Mouse (Mus musculus) cortical plate, adult 2 months (tissue): ENCODE results near the gene Inpp5a. TPM values are rescaled to one million over a fixed set of nuclear protein-coding genes. Genes with fewer than 3 reads are reported as not detected.

Source experiments
- H3K27ac ChIP-seq: fragments of 200-500 bp; 2 replicates; pipeline ENCODE4 v1.5.1; 2012; ENCODE audit warnings: low read length, control low read depth, inconsistent platforms; ENCODE audit not compliant: insufficient read depth
- H3K4me1 ChIP-seq: fragments of 200-500 bp; 2 replicates; pipeline ENCODE4 v1.6.1; 2011; ENCODE audit warnings: low read length; ENCODE audit not compliant: control insufficient read depth, insufficient read depth
- H3K4me3 ChIP-seq: fragments of 200-500 bp; 2 replicates; pipeline ENCODE4 v1.5.1; 2011; ENCODE audit warnings: mild to moderate bottlenecking, low read length, control low read depth; ENCODE audit not compliant: insufficient read depth
- CTCF ChIP-seq: fragments of 200-500 bp; IDR thresholded peaks from 2 replicates; pipeline ENCODE4 v1.5.1; 2011; ENCODE audit warnings: mild to moderate bottlenecking, control low read depth, low read length; ENCODE audit not compliant: insufficient read depth; ENCODE audit errors: extremely low read depth
- POLR2A ChIP-seq: fragments of 200-500 bp; IDR thresholded peaks from 2 replicates; pipeline ENCODE4 v1.6.1; 2011; ENCODE audit warnings: mild to moderate bottlenecking, low read length, control low read depth; ENCODE audit not compliant: insufficient read depth; ENCODE audit errors: extremely low read depth
- polyA plus RNA-seq: library from polyadenylated mRNA; depleted of rRNA; stranded (reverse); fragments of >200 nt; gene quantifications from 2 replicates; pipeline ENCODE4 v1.2.3, GENCODE M21; 2012; rRNA removed

Gene Inpp5a
- 23.8 and 27.8 TPM in 2 replicates for polyA plus RNA-seq

DNA sequence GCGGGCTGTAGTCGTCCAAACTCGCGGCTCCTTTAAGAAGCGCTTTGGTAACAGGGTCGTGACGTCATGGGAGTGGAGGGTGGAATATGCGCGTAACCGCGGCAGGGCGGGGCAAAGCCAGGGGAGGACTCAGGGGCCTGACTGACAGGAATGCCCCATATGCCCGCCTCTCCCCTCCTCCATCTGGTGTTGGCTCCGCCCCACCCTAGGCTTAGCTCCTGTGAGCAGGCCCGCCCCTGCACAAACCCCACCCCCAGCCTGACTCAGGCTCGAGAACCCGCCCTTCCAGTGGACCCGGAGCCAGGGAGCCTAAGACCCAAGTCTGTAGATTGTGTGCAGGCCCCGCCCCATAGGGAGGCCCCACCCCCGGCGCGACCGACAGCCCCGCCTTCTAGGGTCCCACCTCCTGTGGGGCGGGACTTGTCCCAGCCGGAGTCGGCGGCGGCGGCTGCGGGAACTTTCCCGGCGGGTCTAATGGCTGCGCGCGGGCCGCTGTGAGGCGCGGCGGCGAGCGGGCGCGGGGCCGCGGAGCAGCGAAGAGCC is at the start of gene Inpp5a:
Gene Inpp5a (plus strand): TSS at position 440 of the 543 bp plus-strand sequence.
- peaks cover 4% of the 10 kb centered on the region for H3K4me1 ChIP-seq
- H3K4me3 ChIP-seq, result peak within 1 kb of the TSS; percentile 55
- H3K27ac ChIP-seq, result peak within 1 kb of the TSS; percentile 53
- TF ChIP-seq CTCF (no peak), POLR2A (peak; percentile 66; the same call in 1 of the 2 replicates)

DNA sequence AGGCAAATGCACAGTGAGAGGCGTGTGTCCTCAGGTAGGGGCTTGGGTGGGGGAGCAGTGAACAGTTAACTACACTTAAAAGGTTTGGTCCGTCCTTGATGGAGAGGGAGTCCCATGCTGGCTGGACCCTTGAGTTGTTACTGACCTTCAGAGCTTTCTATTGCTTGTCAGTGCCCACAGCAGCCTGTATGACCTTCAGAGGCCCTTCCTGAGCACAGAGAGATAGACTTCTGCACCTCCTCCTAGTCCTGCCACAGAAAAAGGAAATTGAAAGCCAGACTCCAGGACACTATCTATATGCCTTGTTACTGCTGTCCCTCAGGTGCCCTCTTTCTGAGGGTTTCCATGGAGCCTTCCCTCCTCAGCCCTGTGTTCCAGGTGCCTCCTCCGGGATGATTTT is 49.7 kb upstream of the Inpp5a start:
- TF ChIP-seq POLR2A, result no peak
- H3K4me3 ChIP-seq, result no peak overlapping the region
- no peak overlapping the region for H3K27ac ChIP-seq

DNA sequence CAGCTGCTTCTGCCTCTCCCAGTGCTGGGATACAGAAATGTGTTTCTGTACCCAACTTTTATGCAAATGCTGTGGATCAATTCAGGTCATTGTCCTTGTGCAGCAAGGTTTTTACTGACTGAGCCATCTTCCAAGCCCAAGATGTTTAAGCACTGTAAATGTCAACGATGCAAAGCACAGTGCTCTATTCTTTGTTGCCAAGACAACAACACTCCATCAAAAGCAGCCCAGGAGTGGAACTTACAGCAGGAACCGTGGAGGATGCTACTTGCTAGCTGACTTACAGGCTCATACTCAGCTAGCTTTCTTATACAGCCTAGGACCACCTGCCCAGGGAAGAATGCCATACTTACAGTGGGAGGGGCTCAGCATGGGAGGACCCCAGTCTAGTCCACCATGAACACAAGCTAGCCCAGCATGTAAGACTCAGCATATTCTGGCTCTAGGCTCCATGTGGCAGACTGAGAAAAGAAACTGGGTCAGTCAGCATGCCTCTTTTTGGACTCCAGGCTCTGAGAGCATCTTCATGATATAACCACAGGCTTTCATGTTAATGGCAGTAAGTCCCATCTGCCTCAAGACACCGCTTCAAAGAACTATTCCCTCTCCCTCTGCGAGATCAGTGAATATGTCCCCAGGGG is 47.8 kb upstream of the Inpp5a start:
- TF ChIP-seq POLR2A, result no peak
- TF ChIP-seq CTCF, result no peak
- 0 out of 2 replicates have a peak overlapping the region, but pooled peaks have one; percentile 14 for H3K27ac ChIP-seq
- no peaks in the 10 kb centered on the region for H3K4me1 ChIP-seq
- no peak overlapping the region for H3K4me3 ChIP-seq

More for the DNA sequence above, 49.7 kb upstream of the Inpp5a start:
- no peaks in the 10 kb centered on the region for H3K4me1 ChIP-seq

DNA sequence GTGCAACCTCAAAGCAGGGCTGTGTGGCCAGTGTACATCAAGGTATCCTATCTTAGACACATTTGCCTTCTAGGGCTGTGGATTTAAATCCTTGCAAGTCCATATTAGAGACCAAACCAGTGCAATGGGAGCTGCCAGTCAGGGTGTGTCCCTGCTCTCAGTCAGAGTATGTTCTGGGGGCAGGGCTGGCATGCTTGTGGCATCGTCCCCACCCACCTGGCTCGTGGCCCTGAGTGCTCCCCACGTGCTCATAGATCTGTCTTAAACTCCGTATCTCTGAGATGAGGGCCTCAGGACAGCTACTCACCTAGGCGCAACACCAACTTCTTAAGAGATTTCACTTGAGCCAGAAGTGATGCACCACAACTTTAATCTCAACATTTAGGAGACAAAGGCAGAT is 46.1 kb upstream of the Inpp5a start:
- H3K4me1 ChIP-seq, result no peaks in the 10 kb centered on the region
- H3K27ac ChIP-seq, result no peak overlapping the region
- no peak overlapping the region for H3K4me3 ChIP-seq
- TF ChIP-seq CTCF (no peak), POLR2A (no peak)

DNA sequence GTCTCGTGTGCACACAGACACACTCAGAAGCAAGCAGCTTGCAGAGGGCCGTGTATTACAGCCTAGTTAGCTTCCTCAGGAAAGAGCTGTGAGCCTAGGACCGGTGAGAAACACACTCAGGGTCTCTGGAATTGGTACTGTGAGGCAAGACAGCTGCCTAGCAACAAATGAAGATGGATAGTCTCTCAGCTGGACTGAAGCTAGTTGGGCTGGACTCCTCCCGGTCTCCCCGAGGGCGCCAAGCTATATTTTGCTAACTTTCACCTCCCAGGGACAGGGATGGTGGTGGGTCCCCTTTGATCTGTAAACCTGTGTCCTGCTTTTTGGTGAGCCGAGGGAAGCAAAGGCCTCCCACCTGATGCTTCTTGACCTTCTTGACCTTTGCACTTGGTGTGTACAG is 41.9 kb upstream of the Inpp5a start:
- Histone ChIP-seq H3K4me3 (no peak overlapping the region), H3K4me1 (no peaks in the 10 kb centered on the region)

DNA sequence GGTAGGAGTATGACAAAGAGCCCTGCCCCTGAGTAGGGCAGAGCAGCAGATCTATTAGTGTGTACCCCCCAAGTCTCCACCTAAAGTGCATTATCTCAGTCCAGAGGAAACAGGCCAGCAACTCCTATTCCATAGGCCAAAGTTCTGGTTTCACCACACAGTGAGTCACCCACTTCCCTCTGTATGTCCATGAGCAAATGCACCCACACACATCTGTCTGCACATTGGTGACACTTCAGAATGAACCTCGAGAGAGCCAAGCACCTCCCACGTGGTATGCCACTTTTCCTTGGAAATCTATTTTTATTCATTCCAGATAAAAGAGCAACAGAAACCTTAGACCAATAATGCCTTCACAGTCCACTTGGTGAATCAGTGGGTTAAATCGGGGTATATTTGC is 38.3 kb upstream of the Inpp5a start:
- no peaks in the 10 kb centered on the region for H3K4me1 ChIP-seq
- H3K27ac ChIP-seq, result no peak overlapping the region
- no peak overlapping the region for H3K4me3 ChIP-seq
- no peak for TF ChIP-seq CTCF
- TF ChIP-seq POLR2A, result no peak

More for the DNA sequence above, 41.9 kb upstream of the Inpp5a start:
- no peak overlapping the region for H3K27ac ChIP-seq
- TF ChIP-seq CTCF (no peak), POLR2A (no peak)

DNA sequence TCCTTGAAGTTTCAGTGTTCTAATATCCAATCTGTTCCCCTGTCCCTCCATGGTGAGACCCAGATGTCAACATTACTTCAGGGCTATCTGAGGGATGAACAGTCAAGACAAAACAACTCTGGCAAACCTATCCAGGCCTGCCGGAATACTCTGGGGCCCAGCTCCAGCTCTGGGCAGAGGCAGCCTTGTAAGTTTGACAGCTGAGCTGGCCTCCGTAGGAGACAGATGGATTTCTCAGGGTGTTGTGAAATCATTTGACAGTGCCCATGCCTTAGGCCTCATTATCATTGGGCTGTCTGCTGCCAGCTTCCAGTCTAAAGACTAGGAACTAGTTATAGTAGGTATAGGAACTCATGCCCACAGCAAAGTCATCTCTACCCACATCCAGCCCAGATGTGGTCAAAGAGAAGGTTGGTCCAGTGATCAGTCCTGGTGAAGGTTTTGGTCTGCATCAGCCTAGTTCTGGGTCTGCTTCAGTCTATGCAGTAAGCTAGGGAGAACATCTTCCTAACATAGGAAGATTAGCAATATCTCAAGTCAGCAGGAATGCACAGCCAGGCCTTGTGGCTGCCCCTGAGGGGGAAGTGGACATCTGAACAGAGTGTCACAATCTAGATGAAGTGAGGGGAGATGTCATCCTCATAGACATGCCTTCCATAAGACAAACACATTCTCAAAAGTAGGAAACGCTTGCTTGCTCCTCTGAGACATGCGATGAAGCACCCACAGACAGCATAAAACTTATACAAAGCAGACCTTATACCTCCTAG is 34.4 kb upstream of the Inpp5a start:
- TF ChIP-seq POLR2A (no peak), CTCF (no peak)
- H3K4me1 ChIP-seq, result no peaks in the 10 kb centered on the region
- H3K27ac ChIP-seq, result no peak overlapping the region
- no peak overlapping the region for H3K4me3 ChIP-seq

DNA sequence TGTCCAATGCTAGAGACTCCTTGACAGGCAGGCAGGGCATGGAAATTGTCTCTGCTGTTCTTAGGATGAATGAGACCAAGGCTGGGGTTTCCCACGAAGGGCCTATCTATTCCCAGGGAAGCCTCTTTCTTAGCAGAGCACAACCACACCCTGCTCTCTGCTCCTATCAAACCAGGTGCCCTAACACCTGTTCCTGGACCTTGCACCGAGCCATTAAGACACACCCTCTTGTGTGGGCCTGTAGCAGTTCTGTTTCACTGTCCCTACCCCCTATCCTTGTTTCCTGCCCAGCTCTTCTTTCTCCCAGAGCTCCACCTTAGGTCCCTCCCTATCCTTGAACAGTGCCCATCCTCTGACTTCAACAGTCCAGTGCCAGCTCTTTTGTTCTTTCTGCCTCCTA is 31.9 kb upstream of the Inpp5a start:
- no peak for TF ChIP-seq POLR2A
- TF ChIP-seq CTCF, result no peak
- Histone ChIP-seq H3K27ac (no peak overlapping the region), H3K4me3 (no peak overlapping the region), H3K4me1 (no peaks in the 10 kb centered on the region)

DNA sequence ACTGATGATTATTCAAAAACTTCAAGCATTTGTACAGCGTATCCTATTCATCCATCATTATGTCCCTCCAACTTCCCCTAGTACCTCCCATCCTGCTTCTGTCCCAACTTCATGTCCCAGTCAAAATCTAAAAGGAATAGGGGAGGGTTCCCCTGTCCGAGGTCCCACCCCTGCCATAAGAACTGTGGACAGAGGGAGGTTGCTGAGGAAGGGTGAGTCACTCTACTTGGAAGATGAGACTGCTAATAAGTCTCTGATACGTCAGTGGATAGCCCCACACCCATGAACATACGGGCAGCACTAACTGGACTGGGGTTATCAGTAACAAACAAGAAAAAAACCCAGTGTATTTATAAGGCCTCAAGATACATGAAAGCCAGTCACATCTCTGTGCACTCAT is 29.0 kb upstream of the Inpp5a start:
- Histone ChIP-seq H3K4me3 (no peak overlapping the region), H3K27ac (no peak overlapping the region), H3K4me1 (peaks cover 13% of the 10 kb centered on the region)
- TF ChIP-seq POLR2A (no peak), CTCF (no peak)
